Mouse (Mus musculus) adrenal gland, adult (tissue): ENCODE results near the gene Adam12.

Experiments used
- DNase-seq, 2 experiments: peaks; one replicate each; pipeline ENCODE4 v3.0.0; 2022 to 2023; ENCODE audit warnings: low spot score in 1 of 2; ENCODE audit not compliant: inconsistent age in 2 of 2

Adam12 gene

DNA sequence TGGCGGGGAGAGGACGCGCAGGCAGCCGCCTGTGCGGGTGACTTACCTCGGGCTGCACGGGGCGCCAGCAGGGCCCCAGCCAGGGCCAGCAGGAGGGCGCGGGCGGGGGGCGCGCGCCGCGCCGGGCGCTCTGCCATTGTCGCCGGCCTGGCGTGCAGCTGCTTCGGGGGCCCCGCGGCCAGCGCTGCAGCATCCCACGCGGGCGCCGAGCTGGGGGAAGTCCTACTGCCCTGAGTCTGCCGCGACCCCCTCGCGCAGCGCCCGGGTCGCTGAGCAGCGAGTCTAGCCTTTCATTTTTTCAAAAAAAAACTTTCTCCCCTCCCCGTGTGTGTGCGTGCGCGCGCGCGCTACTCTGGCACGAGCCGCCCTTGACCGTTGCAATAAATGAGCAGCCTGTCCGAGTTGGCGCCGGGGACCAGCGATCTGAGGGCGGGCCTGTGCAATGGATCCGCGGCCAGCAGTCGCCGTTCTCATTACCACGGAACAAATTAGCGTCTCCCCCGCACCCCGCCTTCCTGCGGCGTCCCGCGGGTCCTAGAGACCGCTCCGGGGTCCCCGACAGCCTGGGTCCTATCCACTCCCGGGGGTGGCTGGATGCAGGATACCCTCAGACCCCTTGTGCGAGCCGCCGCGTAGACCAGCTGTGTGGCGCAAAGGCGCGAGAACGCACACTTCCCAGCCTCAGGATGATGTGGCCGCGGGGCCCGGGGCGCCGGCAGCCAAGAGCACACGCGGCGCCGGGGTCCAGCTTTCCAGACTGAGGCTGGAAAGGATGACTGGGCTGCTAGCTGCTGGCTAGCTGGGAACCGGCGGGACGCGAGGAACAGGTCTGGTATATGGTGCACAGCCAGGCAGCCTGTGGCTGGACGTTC lies 7.0 kb downstream of the Adam12 start:
- peak; percentile 65 to 90 for DNase-seq

DNA sequence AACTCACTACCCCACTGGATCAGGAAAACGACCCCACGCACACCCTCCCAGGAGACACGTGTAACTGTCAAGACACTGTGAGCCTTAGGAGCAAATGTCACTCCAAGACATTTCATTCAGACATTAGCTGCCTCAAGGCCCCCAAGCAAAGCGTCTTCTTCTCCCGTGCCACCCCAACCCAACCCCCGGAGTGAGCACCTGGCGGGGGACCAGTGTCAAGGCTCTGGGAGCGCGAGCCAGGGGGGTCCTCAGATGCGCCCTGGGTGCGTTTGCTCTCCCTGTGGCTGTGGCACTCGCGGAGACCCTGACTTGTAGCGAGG lies 7.6 kb downstream of the Adam12 start:
- DNase-seq = peak in 1 of 2 experiments; percentile 71

DNA sequence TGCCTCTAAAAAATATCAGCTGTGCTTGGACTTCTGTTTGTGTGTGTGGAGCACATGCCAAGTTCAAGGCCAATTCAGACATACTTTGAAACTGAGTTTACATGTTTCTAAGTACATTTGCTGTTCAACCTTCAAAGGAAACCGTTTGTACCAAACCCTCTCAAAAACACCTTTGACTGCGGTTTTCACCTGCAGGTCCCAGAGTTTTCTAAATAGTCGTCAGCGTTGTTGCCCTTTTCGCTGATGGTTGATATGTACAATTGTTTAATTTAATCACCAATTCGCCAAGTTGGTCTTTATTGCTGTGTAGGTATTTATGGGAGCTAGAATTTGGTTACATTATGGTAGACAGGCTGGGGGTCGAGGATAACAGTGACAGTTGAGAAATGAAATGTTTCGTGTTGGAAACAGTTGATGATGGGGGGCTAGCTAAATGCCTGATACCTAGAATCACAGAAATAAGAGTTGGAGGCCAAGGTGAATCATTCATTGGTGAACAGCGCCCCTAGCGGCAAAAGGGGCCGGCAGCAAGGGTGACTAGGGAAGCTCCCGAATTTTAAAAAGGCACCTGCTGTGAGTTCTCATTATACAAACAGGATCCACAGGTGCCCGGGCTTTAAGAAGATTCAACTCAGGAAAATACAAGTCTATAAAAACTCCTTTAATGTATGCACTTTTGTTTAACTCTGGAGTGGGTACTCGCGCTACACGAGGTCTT lies 8.3 kb downstream of the Adam12 start:
- DNase-seq = peak; percentile 79 to 94

DNA sequence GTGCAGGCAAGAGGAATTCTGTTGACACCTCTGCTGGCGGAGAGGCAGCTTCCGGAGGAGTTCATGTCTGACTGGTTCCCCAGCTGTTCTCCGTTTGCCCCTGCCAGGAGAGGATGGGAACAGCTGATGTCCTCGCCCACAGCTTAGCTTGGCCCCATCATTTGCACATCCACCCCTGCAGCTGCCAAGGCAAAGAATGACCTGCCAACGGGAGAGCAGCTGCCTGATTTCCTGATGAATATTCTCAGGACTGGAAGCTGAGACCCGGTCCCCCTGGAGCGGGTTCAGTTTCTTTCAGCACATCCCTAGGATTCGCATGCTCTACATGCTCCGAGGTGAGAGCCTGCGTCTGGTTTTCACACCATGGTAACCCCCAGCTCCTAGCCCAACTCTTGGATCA lies 24.0 kb downstream of the Adam12 start:
- DNase-seq = no peak

DNA sequence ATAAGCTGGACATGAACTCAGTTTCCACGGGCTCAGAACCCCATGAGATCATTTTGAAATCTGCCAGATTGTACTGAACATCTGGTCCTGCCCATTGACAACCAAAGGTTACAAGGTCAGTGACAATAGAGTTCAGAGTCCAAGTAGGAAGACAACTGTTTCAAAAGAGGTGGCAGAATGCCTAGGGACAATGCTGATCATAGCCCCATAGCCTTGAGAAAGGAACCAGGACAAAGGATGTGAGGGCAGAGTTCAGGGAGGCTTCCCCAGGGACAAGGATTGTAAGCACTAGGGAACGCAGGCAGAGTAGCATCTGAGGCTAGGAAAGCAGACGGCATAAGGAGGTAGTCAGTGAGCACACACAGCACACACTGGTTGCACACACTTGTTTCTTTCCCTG lies 38.9 kb downstream of the Adam12 start:
- DNase-seq = peak in 1 of 2 experiments; percentile 59

DNA sequence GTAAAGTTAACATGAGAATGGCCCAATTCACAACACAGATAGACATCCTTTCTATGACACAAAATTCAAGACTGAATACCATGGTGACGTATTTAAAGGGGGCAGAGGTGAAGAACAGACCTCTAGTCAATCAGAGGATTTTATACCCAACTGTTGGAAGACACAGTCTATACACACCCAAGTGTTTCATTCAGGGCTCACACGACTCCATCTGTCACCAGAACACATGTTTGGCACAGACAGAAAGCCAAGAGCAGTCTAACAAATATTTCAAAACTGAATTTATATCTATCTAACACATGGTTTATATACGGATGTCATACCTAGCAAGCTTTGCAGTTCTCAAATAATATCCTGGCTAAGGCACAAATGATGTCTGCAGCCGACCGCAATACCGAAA lies 41.8 kb downstream of the Adam12 start:
- DNase-seq = no peak

DNA sequence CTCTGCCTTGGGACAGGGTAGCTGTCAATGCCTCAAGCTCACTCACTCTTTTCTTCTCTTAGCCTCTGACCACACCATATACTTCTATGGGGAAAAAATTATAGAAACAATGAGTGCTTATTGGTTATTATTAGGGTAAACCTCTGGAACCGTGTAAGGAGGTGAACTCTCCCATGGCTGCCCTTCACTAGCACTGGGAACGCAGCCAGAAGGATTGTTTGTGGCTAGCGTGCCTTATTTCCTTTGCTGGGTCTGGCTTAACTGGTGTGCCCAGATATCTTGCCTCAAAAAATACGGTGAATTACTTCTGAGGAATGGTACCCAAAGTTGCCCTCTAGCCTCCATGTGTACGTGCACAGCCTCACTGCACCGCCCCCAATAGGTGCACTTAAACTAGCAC lies 43.4 kb downstream of the Adam12 start:
- DNase-seq = peak in 1 of 2 experiments; percentile 51

DNA sequence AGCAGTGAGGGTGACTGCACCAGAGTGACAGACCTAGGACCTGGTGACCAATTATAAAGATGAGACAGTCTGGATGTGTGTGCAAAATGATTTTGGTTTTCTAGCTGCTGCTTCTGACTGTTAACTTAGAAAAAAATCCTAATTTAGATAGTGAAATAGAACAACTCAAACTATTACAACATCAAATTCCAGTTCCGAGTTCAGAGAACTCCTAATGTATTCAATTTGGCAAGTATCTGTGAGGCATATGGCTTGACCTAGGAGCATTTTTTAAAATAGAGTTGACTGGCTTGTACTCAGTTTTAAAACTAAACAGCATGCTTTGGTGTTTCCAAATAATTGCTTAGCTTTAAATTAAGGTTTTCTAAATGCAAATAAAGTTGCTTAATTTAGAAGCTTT lies 44.0 kb downstream of the Adam12 start:
- DNase-seq = no peak

DNA sequence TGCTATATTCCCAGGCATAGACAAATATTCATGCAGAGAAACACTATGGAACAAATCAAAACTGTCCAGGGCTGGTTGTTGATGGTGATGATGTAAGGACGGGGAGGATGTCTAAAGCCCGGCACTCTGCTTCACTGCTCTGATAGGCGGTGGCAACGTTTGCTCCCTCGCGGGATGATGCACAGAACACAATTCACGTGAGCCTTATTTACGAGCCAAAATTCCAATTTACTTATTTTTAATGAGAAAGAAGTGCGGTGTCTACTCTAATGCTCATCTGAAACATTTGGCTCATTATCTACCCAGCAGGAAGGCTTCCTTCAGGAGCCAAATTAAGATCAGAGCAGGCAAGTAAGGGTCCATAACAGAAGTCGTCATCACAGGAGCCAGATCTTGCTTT lies 45.4 kb downstream of the Adam12 start:
- no peak for DNase-seq

DNA sequence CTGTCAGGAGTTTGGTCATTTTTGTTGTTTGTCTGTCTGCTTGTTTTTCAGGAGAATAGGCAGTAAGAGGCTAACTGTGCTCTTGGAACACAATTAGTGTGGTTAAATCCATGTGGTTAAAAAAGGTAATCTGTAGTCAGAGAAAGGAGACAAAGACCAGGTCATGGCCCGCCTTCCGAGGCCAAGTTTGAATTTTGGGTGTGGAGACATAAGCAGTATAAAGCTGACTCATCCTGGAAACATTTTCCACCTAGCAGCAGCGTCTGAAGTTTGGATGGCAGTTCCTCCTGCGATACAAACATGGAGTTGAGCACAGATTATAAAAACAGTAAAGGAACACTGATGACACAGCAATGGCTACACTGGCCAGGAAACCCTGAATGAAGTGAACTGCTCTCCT lies 46.2 kb downstream of the Adam12 start:
- DNase-seq = no peak

DNA sequence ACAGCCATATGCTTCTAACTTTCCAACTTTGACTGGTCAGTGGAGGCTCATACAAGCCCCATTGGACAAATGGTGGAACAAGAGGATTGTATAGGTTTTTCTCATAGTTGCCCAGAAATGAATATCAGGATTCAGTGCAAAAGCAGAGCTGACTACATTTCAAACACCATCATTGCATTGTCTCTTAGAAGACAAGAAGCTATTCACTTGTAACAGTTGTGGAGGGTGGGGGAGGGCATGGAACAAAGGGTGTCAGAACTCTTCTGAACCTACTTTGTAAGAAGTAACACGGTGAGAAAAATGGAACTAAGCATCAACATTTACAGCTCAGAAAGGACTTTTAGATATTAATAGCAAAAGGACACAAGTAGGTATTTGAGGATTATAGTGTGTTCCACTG lies 50.2 kb downstream of the Adam12 start:
- no peak for DNase-seq

DNA sequence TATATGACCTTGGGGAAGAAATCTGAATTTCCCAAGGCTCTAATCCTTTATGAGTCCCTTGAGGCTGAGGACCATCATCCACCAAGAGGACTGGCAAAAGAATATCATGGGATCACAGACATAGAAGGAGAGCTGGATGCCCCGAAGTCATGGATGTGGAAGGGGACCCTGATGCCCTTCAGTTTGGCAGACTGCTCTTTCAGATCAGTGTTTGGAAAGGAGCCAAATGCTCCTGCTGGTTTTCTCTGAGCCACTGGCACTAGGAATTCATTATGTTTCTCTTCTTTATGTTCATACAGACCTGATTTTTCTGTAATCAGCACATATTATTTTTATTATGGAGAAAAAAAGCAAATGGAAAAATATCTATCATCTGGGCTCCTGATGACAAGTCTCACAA lies 50.9 kb downstream of the Adam12 start:
- peak in 1 of 2 experiments; percentile 46 for DNase-seq

DNA sequence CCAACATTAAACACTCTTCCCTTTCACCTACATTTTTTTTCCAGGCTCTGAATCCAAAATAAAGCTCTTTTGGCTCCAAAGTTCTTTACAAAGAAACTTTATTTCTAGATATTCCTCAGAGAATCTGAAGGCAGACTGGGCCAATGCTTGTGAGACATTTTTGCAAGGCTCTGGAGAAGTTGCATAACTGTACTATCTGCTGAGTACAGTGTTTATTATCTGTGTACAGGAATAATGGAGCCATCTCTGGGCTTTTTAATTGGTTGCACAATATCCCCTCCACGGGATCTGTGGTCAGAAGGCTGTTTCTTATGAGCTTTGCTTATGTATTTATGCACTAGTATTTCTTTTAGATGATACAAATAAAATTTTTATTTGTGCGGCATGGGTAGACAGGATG lies 54.9 kb downstream of the Adam12 start:
- peak in 1 of 2 experiments; percentile 44 for DNase-seq

DNA sequence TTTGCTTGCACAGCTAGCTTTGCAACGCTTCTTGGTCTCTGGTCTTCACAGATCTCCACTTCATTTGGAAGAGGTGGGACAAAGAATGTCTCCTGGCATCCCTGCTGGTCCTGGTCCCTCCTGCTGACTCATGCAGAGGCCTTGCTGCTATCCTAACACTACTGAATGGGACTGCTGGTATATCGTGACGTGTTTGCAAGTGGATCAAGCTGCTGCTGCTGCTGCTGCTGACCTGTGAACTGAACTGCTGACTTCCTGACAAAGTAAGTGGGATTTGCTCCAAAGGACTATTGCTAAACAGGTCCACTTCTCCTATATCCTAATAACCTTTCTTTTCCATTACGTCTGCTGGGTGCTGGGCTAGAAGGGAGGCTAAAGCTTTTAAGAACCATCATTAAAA lies 56.7 kb downstream of the Adam12 start:
- DNase-seq = no peak

DNA sequence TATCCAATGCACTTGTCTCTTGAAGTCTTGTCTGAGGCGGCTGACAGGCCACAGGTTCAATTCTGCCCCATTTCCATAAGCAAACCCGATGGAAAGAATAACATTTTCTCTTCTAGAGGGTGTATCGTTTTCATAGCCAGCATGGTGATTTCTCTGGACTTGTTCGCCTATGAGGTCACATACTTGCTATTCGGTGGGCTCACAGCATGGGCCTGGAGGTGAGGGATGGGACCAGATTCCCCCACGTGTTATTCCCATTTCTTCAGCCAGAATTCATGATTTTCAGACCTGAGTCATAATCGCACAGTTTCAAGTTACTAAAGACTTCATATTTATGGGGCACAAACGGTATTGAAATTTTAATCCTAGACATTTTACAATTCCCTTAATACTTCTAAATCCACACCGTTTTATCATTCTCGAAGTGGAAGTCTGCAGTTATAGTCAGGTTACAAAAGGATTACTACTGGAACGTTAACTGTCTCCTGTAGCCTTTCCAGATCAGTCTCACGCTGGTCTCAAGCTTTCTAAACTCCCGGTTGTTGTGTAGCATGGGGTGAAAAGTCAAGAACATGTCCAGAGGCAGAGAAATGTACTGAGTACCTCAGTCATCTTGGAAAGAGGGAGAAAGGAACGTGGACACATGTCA lies 58.4 kb downstream of the Adam12 start:
- no peak for DNase-seq

DNA sequence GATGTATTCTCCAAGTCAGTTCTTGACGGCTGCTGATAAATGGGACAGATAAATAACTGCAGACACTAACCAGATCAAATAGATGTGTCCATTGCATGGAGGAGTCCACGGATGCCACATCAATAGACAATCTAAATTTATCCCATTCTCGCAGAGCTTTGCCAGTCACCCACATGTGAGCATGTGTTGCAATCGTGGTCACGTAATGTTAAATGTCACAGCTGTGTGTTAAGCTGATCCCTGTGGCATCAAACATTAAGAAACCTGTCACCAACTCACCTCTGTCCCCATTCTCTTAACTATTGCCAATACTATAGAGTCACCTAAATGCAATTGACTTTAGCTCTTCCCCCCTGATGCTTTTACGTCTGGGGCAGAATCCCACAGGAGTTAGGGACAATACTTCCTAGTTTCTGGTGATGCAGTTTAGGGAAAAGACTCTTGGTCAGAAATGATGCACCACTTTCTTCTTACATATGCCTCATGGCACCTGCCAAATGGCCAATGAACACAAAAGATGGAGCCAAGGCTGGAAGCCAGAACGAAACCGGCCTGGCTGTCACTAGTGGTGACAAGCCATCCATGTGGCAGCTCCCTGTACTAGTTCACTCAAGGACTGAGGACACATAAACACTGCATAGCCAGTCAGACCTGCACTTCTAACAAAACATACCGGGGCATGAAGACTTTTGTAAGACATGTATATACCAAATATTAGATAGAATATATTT lies 61.6 kb downstream of the Adam12 start:
- DNase-seq = no peak

DNA sequence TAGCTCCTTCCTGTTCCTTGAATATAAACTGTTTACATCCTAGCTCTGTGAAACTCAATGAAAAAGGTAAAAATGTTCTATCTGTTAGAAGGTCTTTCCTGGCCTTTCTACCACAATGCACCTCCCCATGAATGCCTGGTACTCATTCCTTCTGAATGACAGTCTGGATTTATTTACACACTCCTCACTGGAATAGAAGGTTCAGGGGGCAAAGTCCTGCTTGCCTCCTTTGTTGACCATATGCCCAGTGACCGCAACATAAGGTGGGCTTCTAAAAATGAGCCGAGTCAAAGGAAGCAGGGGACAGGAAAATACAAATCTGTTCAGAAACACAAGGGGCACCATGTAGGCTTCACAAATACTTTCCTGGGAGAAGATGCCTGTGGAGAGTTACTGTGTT lies 62.2 kb downstream of the Adam12 start:
- DNase-seq = no peak

DNA sequence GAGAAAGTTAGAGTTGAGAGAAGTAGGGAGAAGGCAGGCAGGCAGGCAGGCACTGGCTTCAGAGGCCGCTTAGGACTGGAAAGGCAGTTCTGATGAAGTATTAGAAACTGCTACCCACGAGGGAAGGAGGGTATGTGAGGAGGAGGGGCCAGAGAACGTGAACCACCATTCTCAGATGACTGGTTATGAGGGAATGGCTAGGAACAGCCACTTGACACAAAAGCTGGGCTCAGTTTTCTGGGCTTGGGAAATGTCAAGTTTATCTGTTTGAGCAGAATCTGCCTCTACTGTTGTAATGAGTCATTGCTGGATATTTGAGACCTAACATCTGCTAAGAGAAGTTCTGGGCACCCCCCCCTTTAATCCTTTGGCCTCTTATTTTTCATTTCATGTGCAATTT lies 64.4 kb downstream of the Adam12 start:
- peak in 1 of 2 experiments; percentile 32 for DNase-seq

DNA sequence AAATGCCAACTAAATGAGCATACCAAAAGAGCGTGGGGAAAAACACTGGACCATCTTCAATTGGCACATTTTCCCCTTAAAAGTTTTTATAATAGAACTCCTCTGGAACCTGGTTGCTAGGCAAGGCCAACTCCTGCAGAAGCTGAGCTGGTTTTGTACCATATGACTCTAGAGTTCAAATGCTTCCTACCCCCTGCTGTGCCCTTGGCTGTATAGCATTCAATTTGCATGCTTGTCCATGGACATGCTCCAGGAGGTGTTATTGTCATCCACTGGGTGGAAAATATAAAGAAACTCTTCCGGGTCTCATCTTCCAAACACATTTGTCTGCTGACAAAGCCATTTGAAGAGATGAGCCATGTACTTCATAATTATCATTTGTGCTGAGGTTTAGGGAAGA lies 68.2 kb downstream of the Adam12 start:
- no peak for DNase-seq

DNA sequence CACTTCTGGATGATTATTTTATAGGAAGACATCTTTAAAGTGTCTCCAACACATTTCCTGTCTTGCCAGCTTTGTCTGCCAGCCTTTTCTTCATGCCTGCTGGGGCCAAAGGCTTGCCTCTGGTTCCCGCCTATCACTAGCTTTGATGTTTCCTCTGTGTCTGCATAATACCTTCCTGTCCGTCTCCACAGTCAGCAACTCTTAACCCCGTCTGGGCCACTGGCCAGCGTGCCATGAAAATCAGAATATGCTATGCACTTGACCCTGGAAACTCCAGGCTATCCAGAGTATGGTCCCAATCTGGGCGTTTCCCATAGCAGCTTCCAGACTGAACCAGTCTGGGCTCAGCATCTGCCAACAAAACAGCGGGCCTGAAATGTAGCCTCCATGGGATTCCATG lies 69.1 kb downstream of the Adam12 start:
- no peak for DNase-seq

DNA sequence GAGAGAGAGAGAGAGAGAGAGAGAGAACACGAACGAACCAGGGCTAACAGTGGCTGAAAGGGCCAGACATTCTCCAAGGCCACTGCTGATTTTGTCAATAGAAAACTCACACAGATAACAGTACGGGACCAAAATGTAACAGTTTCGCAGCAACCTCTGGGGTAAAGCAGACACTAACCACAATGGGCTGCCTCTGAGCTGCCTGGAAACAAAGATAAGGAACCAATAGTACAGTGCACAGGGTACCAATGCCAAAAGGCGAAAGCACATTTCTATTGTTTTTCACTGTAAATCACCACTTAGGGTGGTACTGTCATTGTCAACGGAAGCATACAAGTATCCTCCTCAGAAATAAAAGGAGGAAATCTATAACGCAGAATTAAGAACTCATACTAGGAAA lies 72.3 kb downstream of the Adam12 start:
- no peak for DNase-seq
